Mouse (Mus musculus) stomach, embryonic 16.5 days (tissue): Measurements from ENCODE around the gene Acpp. TPM values are rescaled to one million over a fixed set of nuclear protein-coding genes. Genes with fewer than 3 reads are reported as not detected.
"Not testable (repeated sequence)": the region's sequence is repeated elsewhere in the genome, so short reads cannot be mapped to it uniquely, and the experiment has no call there.

Source experiments
- ATAC-seq: fragments of 200-750 bp; cut with Nextera tagmentation; 2 replicates; pipeline ENCODE4 v1.8.0; 2017; ENCODE audit warnings: moderate number of reproducible peaks, moderate TSS enrichment; ENCODE audit not compliant: insufficient read depth, low FRiP score
- H3K27ac ChIP-seq: fragments of 300-500 bp; sonication (generic); 2 replicates; pipeline ENCODE4 v1.5.1; 2014; ENCODE audit warnings: low read length
- H3K27me3 ChIP-seq: fragments of 300-500 bp; sonication (generic); 2 replicates; pipeline ENCODE4 v1.6.1; 2014; ENCODE audit warnings: low read length, control low read depth, mixed read lengths; ENCODE audit not compliant: control insufficient read depth, insufficient read depth
- H3K36me3 ChIP-seq: fragments of 300-500 bp; sonication (generic); 2 replicates; pipeline ENCODE4 v1.6.1; 2014; ENCODE audit warnings: low read length; ENCODE audit not compliant: control insufficient read depth, insufficient read depth
- H3K4me1 ChIP-seq: fragments of 300-500 bp; sonication (generic); 2 replicates; pipeline ENCODE4 v1.6.1; 2014; ENCODE audit warnings: low read length, control low read depth, mixed read lengths; ENCODE audit not compliant: control insufficient read depth, insufficient read depth
- H3K4me2 ChIP-seq: fragments of 300-500 bp; sonication (generic); 2 replicates; pipeline ENCODE4 v1.6.1; 2014; ENCODE audit warnings: low read depth, low read length, mixed read lengths
- H3K4me3 ChIP-seq: fragments of 300-500 bp; sonication (generic); replicated peaks from 2 replicates; pipeline ENCODE4 v1.5.1; 2014; ENCODE audit warnings: mild to moderate bottlenecking, low read length
- H3K9ac ChIP-seq: fragments of 300-500 bp; sonication (generic); 2 replicates; pipeline ENCODE4 v1.6.1; 2014; ENCODE audit warnings: low read length
- H3K9me3 ChIP-seq: fragments of 300-500 bp; sonication (generic); replicated peaks from 2 replicates; pipeline ENCODE4 v1.6.1; 2016; ENCODE audit warnings: low read length, control low read depth; ENCODE audit not compliant: control insufficient read depth
- WGBS: fragments of 180-500 bp; shearing (Covaris S2); extraction: QIAGEN DNeasy Blood & Tissue Kit; methylation state at CpG from one replicate; pipeline ENCODE4 v1.1.7; 2014; 5-methylcytosine and 5-hydroxymethylcytosine counted together
- polyA plus RNA-seq: library from polyadenylated mRNA; unstranded; fragments of >200 nt; fragmentation: Nextera tagmentation; extraction: Ambion mirVana; gene quantifications from 2 replicates; pipeline ENCODE4 v1.2.1, GENCODE M21; 2015

Gene Acpp
- 1.5 TPM in 2 replicates for polyA plus RNA-seq

GRCm38 (mm10) chr9:104337183-104337931 lies at the start of gene Acpp:
TSS of gene Acpp (minus strand) at chr9:104337748.
- peak; percentile 82 for ATAC-seq
- no peaks in the 10 kb centered on the region for H3K4me1 ChIP-seq
- H3K4me3 ChIP-seq: peak within 1 kb of the TSS; percentile 42
- 18% methylated on average over 18 of the region's 18 CpGs for WGBS
- H3K27ac ChIP-seq: peak within 1 kb of the TSS; percentile 56
- H3K9ac ChIP-seq: peak within 1 kb of the TSS; percentile 55; the same call in 1 of the 2 replicates
- H3K9me3 ChIP-seq: no peaks in the 10 kb centered on the region
- H3K36me3 ChIP-seq: no peaks in the 10 kb centered on the region
- H3K4me2 ChIP-seq: peak within 1 kb of the TSS; percentile 56
- H3K27me3 ChIP-seq: no peaks in the 10 kb centered on the region

- Histone ChIP-seq H3K36me3 (no peaks in the 10 kb centered on the region), H3K9me3 (no peaks in the 10 kb centered on the region), H3K4me2 (no peak overlapping the region), H3K27ac (no peak overlapping the region), H3K4me1 (no peaks in the 10 kb centered on the region), H3K4me3 (no peak overlapping the region), H3K9ac (no peak overlapping the region), H3K27me3 (no peaks in the 10 kb centered on the region)
- ATAC-seq: no peak
- 67% methylated on average over 6 of the region's 6 CpGs for WGBS
These were observed 45.1 kb upstream of the Acpp start for GRCm38 (mm10) chr9:104382571-104383170.

GRCm38 (mm10) chr9:104379532-104380162 lies 42.1 kb upstream of the Acpp start:
- Histone ChIP-seq H3K27ac (no peak overlapping the region), H3K9ac (no peak overlapping the region), H3K4me2 (no peak overlapping the region), H3K36me3 (no peaks in the 10 kb centered on the region), H3K9me3 (no peaks in the 10 kb centered on the region), H3K27me3 (no peaks in the 10 kb centered on the region), H3K4me1 (no peaks in the 10 kb centered on the region), H3K4me3 (no peak overlapping the region)
- WGBS: 57% methylated on average over 9 of the region's 9 CpGs
- no peak for ATAC-seq

GRCm38 (mm10) chr9:104375573-104375972 lies 38.0 kb upstream of the Acpp start:
- Histone ChIP-seq H3K36me3 (no peaks in the 10 kb centered on the region), H3K9ac (no peak overlapping the region), H3K27me3 (no peaks in the 10 kb centered on the region), H3K4me1 (no peaks in the 10 kb centered on the region), H3K9me3 (no peaks in the 10 kb centered on the region), H3K4me2 (no peak overlapping the region), H3K4me3 (no peak overlapping the region), H3K27ac (no peak overlapping the region)
- ATAC-seq: no peak
- 33% methylated on average over 3 of the region's 3 CpGs for WGBS

- no peak overlapping the region for H3K4me2 ChIP-seq
- H3K27me3 ChIP-seq: no peaks in the 10 kb centered on the region
- 23% methylated on average over 6 of the region's 6 CpGs for whole genome bisulfite sequencing
- no peaks in the 10 kb centered on the region for H3K4me1 ChIP-seq
- no peak overlapping the region for H3K4me3 ChIP-seq
- H3K9me3 ChIP-seq: no peaks in the 10 kb centered on the region
- H3K9ac ChIP-seq: no peak overlapping the region
- no peak overlapping the region for H3K27ac ChIP-seq
- no peaks in the 10 kb centered on the region for H3K36me3 ChIP-seq
- no peak for ATAC-seq
These were observed 35.7 kb upstream of the Acpp start for GRCm38 (mm10) chr9:104373253-104373652.

GRCm38 (mm10) chr9:104366983-104367382 lies 29.4 kb upstream of the Acpp start:
- Histone ChIP-seq H3K4me2 (no peak overlapping the region), H3K27ac (no peak overlapping the region), H3K4me1 (no peaks in the 10 kb centered on the region), H3K27me3 (no peaks in the 10 kb centered on the region), H3K36me3 (no peaks in the 10 kb centered on the region), H3K4me3 (no peak overlapping the region), H3K9ac (no peak overlapping the region), H3K9me3 (no peaks in the 10 kb centered on the region; the same call in 1 of the 2 replicates)
- WGBS: 73% methylated on average over 2 of the region's 2 CpGs
- ATAC-seq: no peak

- WGBS: 53% methylated on average over 1 of the region's 1 CpGs
- H3K9me3 ChIP-seq, H3K27ac ChIP-seq, ATAC-seq, H3K36me3 ChIP-seq, H3K27me3 ChIP-seq, H3K4me3 ChIP-seq, H3K4me1 ChIP-seq, H3K9ac ChIP-seq: not testable (repeated sequence)
- 0 out of 2 replicates have a peak overlapping the region, but pooled peaks have one; percentile 24 for H3K4me2 ChIP-seq
These were observed 24.4 kb upstream of the Acpp start for GRCm38 (mm10) chr9:104361951-104362350.

- peak overlapping the region; percentile 24; the same call in 1 of the 2 replicates for H3K4me2 ChIP-seq
- peak; percentile 56; the same call in 1 of the 2 replicates for ATAC-seq
- H3K36me3 ChIP-seq: no peaks in the 10 kb centered on the region
- no peak overlapping the region for H3K4me3 ChIP-seq
- no peaks in the 10 kb centered on the region for H3K4me1 ChIP-seq
- H3K9ac ChIP-seq: no peak overlapping the region
- 61% methylated on average over 17 of the region's 17 CpGs for whole genome bisulfite sequencing
- H3K27ac ChIP-seq: peak overlapping the region; percentile 7; the same call in 1 of the 2 replicates
- no peaks in the 10 kb centered on the region for H3K9me3 ChIP-seq
- H3K27me3 ChIP-seq: no peaks in the 10 kb centered on the region
These were observed 23.7 kb upstream of the Acpp start for GRCm38 (mm10) chr9:104361073-104361891.
